Mouse (Mus musculus) thymus, adult 18-20 months (tissue): ENCODE results near the gene Atpif1.
"Not testable (repeated sequence)": the region's sequence is repeated elsewhere in the genome, so short reads cannot be mapped to it uniquely, and the experiment has no call there.

Experiments used
- DNase-seq, 2 experiments: peaks; one replicate each; pipeline ENCODE4 v3.0.0; 2022; ENCODE audit warnings: mixed read lengths in 2 of 2

The Atpif1 gene

GRCm38 (mm10) chr4:132490273-132491010 is 43.0 kb downstream of the Atpif1 start:
- DNase-seq, result no peak

GRCm38 (mm10) chr4:132488976-132489375 is 44.5 kb downstream of the Atpif1 start:
- no peak for DNase-seq

- DNase-seq, result no peak
These were observed 44.9 kb downstream of the Atpif1 start for GRCm38 (mm10) chr4:132488521-132488920.

GRCm38 (mm10) chr4:132484820-132485219 is 48.6 kb downstream of the Atpif1 start:
- DNase-seq, result no peak

- DNase-seq, result no peak
These were observed 49.2 kb downstream of the Atpif1 start for GRCm38 (mm10) chr4:132484231-132484630.

- DNase-seq, result no peak
These were observed 50.4 kb downstream of the Atpif1 start for GRCm38 (mm10) chr4:132482956-132483608.

- not testable (repeated sequence) for DNase-seq
These were observed 51.4 kb downstream of the Atpif1 start for GRCm38 (mm10) chr4:132482104-132482503.
